Mouse (Mus musculus): ENCODE data around the gene Rdm1. TPM values are rescaled to one million over a fixed set of nuclear protein-coding genes. Genes with fewer than 3 reads are reported as not detected.
"Not testable (repeated sequence)": the region's sequence is repeated elsewhere in the genome, so short reads cannot be mapped to it uniquely, and the experiment has no call there.

Gene Rdm1
- polyA plus RNA-seq, 1 experiment from 2014 or later, result 11.1 TPM

DNA sequence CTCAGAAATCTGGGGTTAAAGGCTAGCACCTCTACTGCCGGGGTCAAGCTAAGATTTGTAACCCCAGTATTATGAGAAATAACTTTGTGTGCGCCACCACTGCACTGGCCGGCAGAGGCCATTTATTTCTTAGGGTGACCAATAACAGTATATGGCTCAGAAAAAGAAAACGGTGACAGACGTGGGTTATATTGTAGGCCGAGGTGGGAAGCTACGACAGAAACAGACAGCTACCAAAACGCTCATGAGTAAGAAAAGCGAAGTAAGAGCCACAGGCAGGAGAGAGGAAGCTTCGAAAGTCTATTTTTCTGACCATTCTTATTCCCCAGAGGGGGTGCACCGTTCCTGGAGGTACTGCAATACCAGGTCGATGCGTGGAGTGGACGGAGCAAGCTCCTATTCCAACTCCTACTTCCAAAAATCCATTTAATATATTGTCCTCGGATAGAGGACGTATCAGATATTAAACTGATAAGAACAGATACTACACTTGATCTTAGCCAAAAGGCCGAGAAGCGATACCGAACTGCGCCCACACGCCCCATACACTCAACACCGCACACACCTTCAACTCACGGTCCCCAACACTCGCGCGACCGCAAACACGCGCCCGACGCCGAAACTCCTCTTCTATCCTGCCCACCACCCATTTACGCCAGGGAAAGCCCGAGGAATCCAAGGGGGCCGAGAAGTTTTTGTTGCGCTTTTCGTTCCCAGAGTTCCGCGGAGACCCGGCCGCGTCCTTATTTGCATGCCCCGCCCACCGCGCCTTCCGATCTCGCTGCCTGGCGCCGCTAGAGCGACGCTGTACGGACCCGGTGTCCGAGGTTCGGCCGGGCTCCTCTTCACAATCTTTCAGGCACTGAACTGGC, 18.7 kb downstream of the Rdm1 start:
- H3K36me3 ChIP-seq (replicated peaks); H3K27me3 ChIP-seq (replicated peaks); H3K9me3 ChIP-seq: not testable (repeated sequence)
- Histone ChIP-seq H3K27ac (peak overlapping the region; percentile 93), H3K4me3 (peak overlapping the region; percentile 36), H3K9ac (peak overlapping the region; percentile 44), H3K4me2 (peak overlapping the region; percentile 47), H3K4me1 (peaks cover 15% of the 10 kb centered on the region)
- WGBS, result under 1% methylated on average over 43 of the region's 56 CpGs
- ATAC-seq (replicated peaks), result peak; percentile 86

DNA sequence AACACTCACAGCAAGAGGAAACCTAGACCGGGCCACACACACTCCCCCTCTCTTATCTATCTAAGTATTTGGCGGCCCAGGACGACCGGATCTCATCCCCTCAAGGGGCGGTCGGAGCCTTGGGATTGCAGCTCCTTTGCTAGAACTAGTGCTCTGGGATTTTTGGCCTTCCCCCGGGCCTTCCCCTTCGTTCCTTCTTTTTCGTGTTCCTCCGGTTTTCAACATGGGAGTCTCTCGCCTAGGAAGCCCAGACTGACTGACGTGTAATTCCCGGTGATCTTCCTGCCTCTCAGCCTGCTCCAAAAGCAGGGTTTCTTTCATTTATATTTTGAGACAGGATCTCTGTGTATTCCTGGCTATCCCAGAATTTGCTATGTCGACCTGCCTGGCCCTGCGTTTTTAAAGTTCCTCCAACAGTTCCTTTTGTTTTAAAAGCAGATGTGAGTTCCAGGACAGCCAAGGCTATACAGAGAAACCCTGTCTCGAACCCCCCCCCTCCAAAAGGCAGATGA, 19.3 kb downstream of the Rdm1 start:
- H3K4me1 ChIP-seq, result peaks cover 12% of the 10 kb centered on the region
- H3K4me3 ChIP-seq, result peak overlapping the region; percentile 36
- not testable (repeated sequence) for H3K9me3 ChIP-seq; ATAC-seq (replicated peaks); H3K36me3 ChIP-seq (replicated peaks); H3K27me3 ChIP-seq (replicated peaks)
- WGBS, result 11% methylated on average over 16 of the region's 16 CpGs
- H3K27ac ChIP-seq, result peak overlapping the region; percentile 93
- H3K9ac ChIP-seq, result peak overlapping the region; percentile 44
- peak overlapping the region; percentile 47 for H3K4me2 ChIP-seq

DNA sequence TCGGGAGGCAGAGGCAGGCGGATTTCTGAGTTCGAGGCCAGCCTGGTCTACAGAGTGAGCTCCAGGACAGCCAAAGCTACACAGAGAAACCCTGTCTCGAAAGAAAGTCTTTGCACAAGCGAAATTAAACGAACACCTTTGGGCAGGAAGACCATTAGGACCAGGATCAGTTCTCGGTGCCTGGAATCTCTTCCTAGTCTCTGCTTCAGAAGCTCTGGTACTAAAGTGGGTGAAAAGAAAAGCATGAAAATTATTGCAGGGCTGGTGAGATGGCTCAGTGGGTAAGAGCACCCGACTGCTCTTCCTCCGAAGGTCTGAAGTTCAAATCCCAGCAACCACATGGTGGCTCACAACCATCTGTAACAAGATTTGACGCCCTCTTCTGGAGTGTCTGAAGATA, 20.1 kb downstream of the Rdm1 start:
- ATAC-seq (replicated peaks); H3K9me3 ChIP-seq; H3K9ac ChIP-seq; H3K27me3 ChIP-seq (replicated peaks); H3K4me2 ChIP-seq; H3K4me3 ChIP-seq; H3K36me3 ChIP-seq (replicated peaks): not testable (repeated sequence)
- peak overlapping the region; percentile 93 for H3K27ac ChIP-seq
- H3K4me1 ChIP-seq, result peaks cover 12% of the 10 kb centered on the region
- 93% methylated on average over 10 of the region's 10 CpGs for WGBS

DNA sequence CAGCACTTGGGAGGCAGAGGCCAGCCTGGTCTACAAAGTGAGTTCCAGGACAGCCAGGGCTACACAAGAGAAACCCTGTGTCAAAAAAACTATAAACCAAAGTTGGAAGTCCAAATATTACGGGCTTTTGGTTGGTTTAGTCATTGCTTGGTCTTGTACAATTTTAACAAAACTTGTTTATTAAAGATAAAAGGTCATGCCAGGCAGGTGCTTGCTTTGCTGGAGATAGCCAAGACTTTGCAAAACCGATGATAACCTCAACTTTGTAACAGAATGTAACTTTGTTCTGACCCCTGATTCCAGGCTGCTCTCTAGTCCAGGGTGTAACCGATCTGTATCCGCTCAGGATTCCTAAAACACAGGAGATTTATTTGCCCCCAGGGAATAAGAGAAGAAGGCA, 29.4 kb downstream of the Rdm1 start:
- H3K4me3 ChIP-seq, result no peak overlapping the region
- WGBS, result 96% methylated on average over 4 of the region's 4 CpGs
- H3K4me2 ChIP-seq, result no peak overlapping the region
- no peaks in the 10 kb centered on the region for H3K27me3 ChIP-seq (replicated peaks)
- no peak for ATAC-seq (replicated peaks)
- no peak overlapping the region for H3K27ac ChIP-seq
- H3K9ac ChIP-seq, result no peak overlapping the region
- peaks cover 6% of the 10 kb centered on the region for H3K4me1 ChIP-seq
- no peaks in the 10 kb centered on the region for H3K36me3 ChIP-seq (replicated peaks)
- no peaks in the 10 kb centered on the region for H3K9me3 ChIP-seq

DNA sequence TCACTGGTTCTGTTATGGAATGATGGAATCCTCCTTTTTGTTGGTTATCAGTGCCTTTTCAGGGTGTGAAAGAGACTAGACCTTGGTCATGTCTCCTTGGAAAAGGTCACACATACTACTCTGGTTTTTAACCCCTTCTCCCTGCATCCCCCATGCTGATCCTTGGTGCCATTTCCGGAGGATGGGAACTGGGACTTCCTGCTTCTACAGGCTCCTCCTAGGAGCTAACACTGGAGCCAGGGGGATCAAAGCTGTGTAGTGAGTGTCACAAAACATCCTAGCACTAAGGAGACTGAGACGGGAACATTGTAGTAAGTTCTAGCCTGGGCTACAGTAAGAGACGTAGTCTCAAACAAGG, 30.5 kb downstream of the Rdm1 start:
- H3K4me2 ChIP-seq, result peak overlapping the region; percentile 45
- H3K4me1 ChIP-seq, result peaks cover 6% of the 10 kb centered on the region
- H3K27ac ChIP-seq, result peak overlapping the region; percentile 96
- H3K4me3 ChIP-seq, result peak overlapping the region; percentile 32
- no peaks in the 10 kb centered on the region for H3K27me3 ChIP-seq (replicated peaks)
- WGBS, result 8% methylated on average over 3 of the region's 3 CpGs
- H3K9ac ChIP-seq, result peak overlapping the region; percentile 65
- no peaks in the 10 kb centered on the region for H3K36me3 ChIP-seq (replicated peaks)
- peak; percentile 71 for ATAC-seq (replicated peaks)
- no peaks in the 10 kb centered on the region for H3K9me3 ChIP-seq

DNA sequence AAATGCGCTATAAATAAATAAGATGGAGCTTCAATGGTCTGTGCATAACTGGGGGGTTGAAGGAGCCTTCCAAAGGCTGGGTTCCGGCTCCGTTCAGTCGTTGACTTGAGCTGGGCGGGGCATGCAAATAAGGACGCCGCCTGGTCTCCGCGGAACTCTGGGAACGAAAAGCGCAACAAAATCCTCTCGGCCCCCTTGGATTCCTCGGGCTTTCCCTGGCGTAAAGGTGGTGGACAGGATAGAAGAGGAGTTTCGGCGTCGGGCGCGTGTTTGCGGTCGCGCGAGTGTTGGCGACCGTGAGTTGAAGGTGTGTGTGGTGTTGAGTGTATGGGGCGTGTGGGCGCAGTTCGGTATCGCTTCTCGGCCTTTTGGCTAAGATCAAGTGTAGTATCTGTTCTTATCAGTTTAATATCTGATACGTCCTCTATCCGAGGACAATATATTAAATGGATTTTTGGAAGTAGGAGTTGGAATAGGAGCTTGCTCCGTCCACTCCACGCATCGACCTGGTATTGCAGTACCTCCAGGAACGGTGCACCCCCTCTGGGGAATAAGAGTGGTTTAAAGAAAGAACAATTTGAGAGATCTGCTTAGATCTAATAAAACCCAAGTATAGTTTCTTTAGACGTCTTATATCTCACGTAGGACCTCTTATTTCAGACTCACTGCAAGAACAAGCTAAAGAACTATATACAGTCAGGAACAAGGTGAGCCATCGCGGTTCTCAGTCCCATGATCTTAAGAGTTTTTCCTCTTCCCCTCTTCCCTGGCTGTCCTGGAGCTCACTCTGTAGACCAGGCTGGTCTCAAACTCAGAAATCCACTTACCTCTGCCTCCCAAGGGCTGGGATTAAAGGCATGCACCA, 31.1 kb downstream of the Rdm1 start:
- peak overlapping the region; percentile 96 for H3K27ac ChIP-seq
- peak; percentile 93 for ATAC-seq (replicated peaks)
- H3K4me3 ChIP-seq, result peak overlapping the region; percentile 32
- H3K9ac ChIP-seq, result peak overlapping the region; percentile 65
- not testable (repeated sequence) for H3K4me1 ChIP-seq; H3K9me3 ChIP-seq; H3K27me3 ChIP-seq (replicated peaks); H3K36me3 ChIP-seq (replicated peaks)
- peak overlapping the region; percentile 45 for H3K4me2 ChIP-seq
- under 1% methylated on average over 38 of the region's 40 CpGs for WGBS

DNA sequence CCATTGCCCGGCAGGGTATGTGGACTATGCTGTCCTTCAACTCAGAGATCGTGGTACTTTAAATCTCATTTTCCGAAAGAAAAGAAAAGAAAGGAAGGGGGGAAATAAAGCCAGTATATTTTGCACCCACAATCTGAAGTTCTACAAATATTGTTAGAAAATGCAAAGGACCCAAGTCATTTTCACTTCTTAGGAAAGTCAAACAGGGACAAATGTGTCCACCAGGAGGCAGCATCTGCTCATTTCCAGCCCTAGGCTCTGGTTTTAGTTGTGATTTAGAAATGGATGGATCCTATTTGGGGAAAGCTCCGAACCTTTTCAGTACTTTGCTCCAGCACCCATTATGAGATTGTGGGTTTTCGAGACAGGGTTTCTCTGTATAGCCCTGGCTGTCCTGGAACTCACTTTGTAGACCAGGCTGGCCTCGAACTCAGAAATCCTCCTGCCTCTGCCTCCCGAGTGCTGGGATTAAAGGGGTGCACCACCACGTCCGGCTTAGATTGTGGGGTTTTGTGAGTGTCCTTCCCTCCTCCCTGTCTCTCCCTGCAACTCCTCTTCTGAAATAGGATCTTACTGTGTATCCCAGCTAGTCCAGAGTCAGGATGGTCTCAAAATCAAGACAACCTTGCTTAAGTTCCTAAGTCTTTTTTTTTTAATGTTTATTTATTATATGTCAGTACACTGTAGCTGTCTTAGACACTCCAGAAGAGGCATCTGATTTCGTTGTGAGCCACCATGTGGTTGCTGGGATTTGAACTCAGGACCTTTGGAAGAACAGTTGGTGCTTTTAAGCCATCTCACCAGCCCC, 32.0 kb downstream of the Rdm1 start:
- Histone ChIP-seq H3K4me2 (no peak overlapping the region), H3K9me3 (no peaks in the 10 kb centered on the region), H3K4me3 (no peak overlapping the region), H3K36me3 (replicated peaks) (no peaks in the 10 kb centered on the region), H3K27me3 (replicated peaks) (no peaks in the 10 kb centered on the region), H3K9ac (no peak overlapping the region), H3K27ac (peak overlapping the region; percentile 82), H3K4me1 (peaks cover 6% of the 10 kb centered on the region)
- no peak; the same call in 1 of the 2 replicates for ATAC-seq (replicated peaks)
- 32% methylated on average over 10 of the region's 10 CpGs for WGBS

DNA sequence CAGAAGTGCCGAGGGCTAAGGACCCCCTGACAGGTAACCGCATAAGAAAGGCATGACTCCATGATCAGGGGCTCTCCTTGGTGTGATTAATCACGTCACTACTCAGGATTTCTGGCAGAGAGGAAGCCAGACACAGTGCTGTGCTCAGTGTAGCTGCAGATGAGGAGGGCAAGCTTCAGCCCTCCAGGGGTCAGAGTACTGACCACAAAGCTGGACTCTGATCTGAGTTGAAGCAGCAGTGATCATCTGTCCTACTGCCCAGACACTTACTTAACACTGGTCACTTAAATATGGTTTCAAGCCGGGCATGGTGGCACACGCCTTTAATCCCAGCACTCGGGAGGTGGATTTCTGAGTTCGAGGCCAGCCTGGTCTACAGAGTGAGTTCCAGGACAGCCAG, 34.2 kb downstream of the Rdm1 start:
- ATAC-seq (replicated peaks), result no peak
- Histone ChIP-seq H3K9me3 (no peaks in the 10 kb centered on the region), H3K9ac (no peak overlapping the region), H3K4me3 (no peak overlapping the region), H3K36me3 (replicated peaks) (no peaks in the 10 kb centered on the region), H3K4me1 (peaks cover 12% of the 10 kb centered on the region), H3K27ac (no peak overlapping the region), H3K27me3 (replicated peaks) (no peaks in the 10 kb centered on the region), H3K4me2 (no peak overlapping the region)
- 77% methylated on average over 7 of the region's 7 CpGs for WGBS

DNA sequence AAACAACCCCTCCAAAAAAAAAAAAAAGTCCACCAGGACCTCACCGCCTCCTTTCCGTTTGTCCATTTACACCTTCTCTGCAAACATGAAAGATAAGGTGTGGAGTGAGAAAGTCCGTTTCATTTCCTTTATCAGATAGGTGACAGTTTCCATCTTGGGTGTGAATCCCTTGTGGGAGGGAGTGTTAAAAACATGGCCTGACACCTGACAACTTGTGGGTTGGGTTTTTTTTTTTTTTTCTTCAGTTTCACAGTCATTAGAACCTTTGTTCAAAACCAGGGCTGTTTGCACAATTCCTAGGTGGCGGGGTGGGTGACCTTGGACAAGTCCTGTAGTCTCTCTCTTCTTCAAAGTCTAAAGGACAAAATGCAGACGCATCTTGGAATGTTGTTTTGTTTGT, 34.8 kb downstream of the Rdm1 start:
- no peak for ATAC-seq (replicated peaks)
- Histone ChIP-seq H3K9ac (no peak overlapping the region), H3K4me2 (no peak overlapping the region), H3K9me3 (no peaks in the 10 kb centered on the region), H3K4me3 (no peak overlapping the region), H3K36me3 (replicated peaks) (no peaks in the 10 kb centered on the region), H3K27ac (no peak overlapping the region), H3K27me3 (replicated peaks) (no peaks in the 10 kb centered on the region), H3K4me1 (peaks cover 14% of the 10 kb centered on the region)
- WGBS, result 82% methylated on average over 5 of the region's 5 CpGs

DNA sequence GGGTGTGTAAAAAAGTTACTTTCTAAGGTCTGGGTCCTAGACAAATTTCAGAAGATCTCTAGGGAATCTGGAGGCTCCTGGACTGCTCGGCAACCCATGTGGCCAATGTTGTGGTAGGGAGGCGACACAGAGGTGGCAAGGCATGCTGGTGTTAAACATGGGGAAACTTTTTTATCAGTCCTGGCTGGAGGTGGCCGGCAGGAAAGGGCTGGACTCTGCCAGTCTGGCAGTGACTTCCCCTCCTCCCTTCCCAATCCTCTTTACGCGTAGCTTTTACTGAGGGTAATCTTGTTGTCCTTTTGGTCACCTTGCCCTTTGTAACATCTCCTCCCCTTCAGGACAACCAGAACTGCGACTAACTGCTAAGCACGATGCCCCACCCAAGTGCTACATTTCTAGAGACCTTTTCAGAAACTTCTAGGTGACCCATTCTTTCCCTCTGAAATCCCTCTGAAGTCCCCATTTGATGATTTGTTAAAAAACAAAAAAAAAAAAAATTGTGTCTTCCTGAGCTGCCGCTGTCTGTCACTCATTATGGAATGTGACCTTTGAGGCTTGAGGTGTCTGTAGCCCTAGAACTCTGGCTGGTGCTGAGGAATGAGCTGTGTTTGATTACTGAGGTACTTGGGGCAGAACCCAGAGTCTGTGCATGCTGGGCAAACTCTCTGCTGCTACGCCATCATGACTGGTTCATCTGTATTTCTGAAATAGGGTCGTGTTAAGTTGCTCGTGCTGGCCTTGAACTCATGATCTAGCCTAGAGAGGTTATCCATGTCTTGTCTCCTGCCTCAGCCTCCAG, 36.4 kb downstream of the Rdm1 start:
- H3K9ac ChIP-seq, result no peak overlapping the region
- no peak overlapping the region for H3K4me3 ChIP-seq
- no peaks in the 10 kb centered on the region for H3K9me3 ChIP-seq
- peaks cover 10% of the 10 kb centered on the region for H3K4me1 ChIP-seq
- no peaks in the 10 kb centered on the region for H3K36me3 ChIP-seq (replicated peaks)
- H3K27me3 ChIP-seq (replicated peaks), result no peaks in the 10 kb centered on the region
- H3K4me2 ChIP-seq, result no peak overlapping the region
- 75% methylated on average over 11 of the region's 11 CpGs for WGBS
- no peak for ATAC-seq (replicated peaks)
- H3K27ac ChIP-seq, result no peak overlapping the region

DNA sequence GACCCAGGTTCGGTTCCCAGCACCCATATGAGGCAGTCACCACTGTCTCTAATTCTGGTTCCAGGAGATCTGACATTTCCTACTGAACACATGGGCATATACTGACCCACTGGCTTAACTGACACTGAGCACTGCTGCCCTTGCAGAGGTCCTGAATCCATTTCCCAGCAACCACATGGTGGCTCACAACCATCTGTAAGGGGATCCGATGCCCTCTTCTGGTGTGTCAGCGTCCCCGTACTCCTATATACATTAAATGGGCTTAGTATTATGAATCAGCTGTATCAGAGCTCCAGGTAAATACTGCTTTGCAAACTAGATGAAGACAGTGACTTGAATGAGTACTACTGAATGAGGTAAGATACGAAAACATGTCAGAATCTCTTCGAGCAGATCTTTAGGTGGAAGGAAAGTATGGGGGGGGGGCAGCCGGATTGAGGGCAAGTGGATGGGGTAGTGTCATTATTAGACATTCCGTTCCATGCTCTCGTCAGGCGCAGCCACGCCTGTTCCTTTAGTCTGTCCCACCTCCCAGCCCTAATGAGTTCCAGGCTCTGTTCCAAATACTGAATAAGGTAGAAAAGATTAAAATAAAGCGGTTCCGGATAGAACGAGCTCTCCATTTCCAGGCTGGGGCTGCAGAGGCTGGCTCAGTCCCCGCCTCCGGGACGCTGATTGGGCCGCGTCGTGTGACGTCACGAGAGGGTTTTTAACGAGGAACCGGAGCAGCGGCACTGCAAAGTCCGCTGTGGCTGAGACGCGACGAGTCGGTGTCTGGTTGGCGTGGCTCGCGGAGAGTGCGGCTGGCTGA, 38.0 kb downstream of the Rdm1 start, which contains the start of gene Arl4d:
Gene Arl4d (plus strand): TSS at position 717 of the 811 bp plus-strand sequence.
- H3K36me3 ChIP-seq (replicated peaks), result no peaks in the 10 kb centered on the region
- peak within 1 kb of the TSS; percentile 90 for H3K27ac ChIP-seq
- peak within 1 kb of the TSS; percentile 85 for H3K4me2 ChIP-seq
- H3K27me3 ChIP-seq (replicated peaks), result no peaks in the 10 kb centered on the region
- ATAC-seq (replicated peaks), result peak; percentile 96
- H3K9ac ChIP-seq, result peak within 1 kb of the TSS; percentile 80
- peak within 1 kb of the TSS; percentile 70 for H3K4me3 ChIP-seq
- H3K4me1 ChIP-seq, result peaks cover 12% of the 10 kb centered on the region
- 6% methylated on average over 34 of the region's 34 CpGs for WGBS
- H3K9me3 ChIP-seq, result no peaks in the 10 kb centered on the region
